Mouse (Mus musculus): Measurements from ENCODE around the gene Actr5. TPM values are rescaled to one million over a fixed set of nuclear protein-coding genes. Genes with fewer than 3 reads are reported as not detected.

Actr5 gene
- total and polyA plus RNA-seq, 3 experiments, result 17.0 to 20.8 TPM; not detected in 1

GRCm38 (mm10) chr2:158596803-158597202, 27.9 kb upstream of the Actr5 start:
- Histone ChIP-seq H3K27ac (ENCODE audit: control insufficient read depth, low read depth, low read length) (no peak overlapping the region), H3K4me3 (ENCODE audit: control insufficient read depth in 1 of 2, insufficient read depth in 1 of 2, low read depth in 2 of 2, low read length in 2 of 2) (no peak overlapping the region), H3K79me2 (ENCODE audit: control insufficient read depth, insufficient read depth, low read length, poor library complexity) (no peaks in the 10 kb centered on the region), H3K9me3 (replicated peaks; ENCODE audit: insufficient read depth, low read length) (no peaks in the 10 kb centered on the region), H3K27me3 (ENCODE audit: control insufficient read depth in 1 of 2, insufficient read depth in 2 of 2, low read length in 2 of 2) (no peaks in the 10 kb centered on the region), H3K36me3 (ENCODE audit: control insufficient read depth in 1 of 2, insufficient read depth in 2 of 2, low read length in 2 of 2) (no peaks in the 10 kb centered on the region; a peak in 1 of 4 replicates), H3K9ac (ENCODE audit: control insufficient read depth, low read depth, low read length, poor library complexity, severe bottlenecking) (no peak overlapping the region), H3K4me1 (ENCODE audit: control insufficient read depth in 1 of 2, insufficient read depth in 2 of 2, low read length in 2 of 2) (0 out of 4 replicates have a peak, but pooled peaks cover 0 to 4% of the 10 kb centered on the region in 2 experiments)
- DNase-seq (ENCODE audit: low read depth, low spot score), result peak; percentile 67
- TF ChIP-seq MAFK (IDR thresholded peaks at IDR 0.05; ENCODE audit: borderline replicate concordance, low read depth, low read length) (no peak), E2F4 (IDR thresholded peaks at IDR 0.05; ENCODE audit: borderline replicate concordance, low read depth, low read length) (no peak), ETS1 (IDR thresholded peaks at IDR 0.05; ENCODE audit: low read depth, low read length) (no peak), MYC (IDR thresholded peaks at IDR 0.05; ENCODE audit: low read depth, low read length) (no peak), MAZ (IDR thresholded peaks at IDR 0.05; ENCODE audit: low read depth, low read length) (no peak), MXI1 (IDR thresholded peaks at IDR 0.05; ENCODE audit: low read depth, low read length) (no peak), CHD1 (IDR thresholded peaks at IDR 0.05; ENCODE audit: low read depth, low read length) (no peak), SMC3 (IDR thresholded peaks at IDR 0.05; ENCODE audit: low read depth, low read length) (no peak), POLR2AphosphoS2 (IDR thresholded peaks at IDR 0.05; ENCODE audit: low read length) (no peak)

DNA sequence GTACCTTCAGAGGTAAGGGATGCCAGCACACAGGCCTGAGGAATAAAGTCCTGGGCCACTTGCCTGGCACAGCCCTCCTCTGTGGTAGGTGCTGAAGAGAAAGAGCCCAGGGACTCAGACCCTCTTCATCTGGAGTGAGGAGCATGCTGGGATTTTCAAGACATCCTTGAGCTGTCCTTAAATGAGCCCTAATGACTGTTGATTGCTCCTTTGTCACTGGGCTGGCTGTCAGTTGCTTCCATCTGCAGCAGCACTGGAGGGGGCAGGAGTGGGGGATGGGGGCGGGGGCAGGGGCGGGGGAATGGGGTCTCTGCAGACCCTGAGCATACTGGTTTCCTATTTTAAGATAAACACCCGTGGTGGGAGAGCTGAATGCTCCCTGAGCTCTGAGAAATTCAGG, 24.2 kb upstream of the Actr5 start:
- H3K27me3 ChIP-seq (ENCODE audit: control insufficient read depth in 1 of 2, insufficient read depth in 2 of 2, low read length in 2 of 2), result no peaks in the 10 kb centered on the region
- no peak for TF ChIP-seq SMC3 (IDR thresholded peaks at IDR 0.05; ENCODE audit: low read depth, low read length)
- no peak for TF ChIP-seq ZMIZ1 (IDR thresholded peaks at IDR 0.05; ENCODE audit: low read depth, low read length)
- H3K36me3 ChIP-seq (ENCODE audit: control insufficient read depth in 1 of 2, insufficient read depth in 2 of 2, low read length in 2 of 2), result peaks cover 0 to 5% of the 10 kb centered on the region in 2 experiments; a peak in 2 of 4 replicates
- H3K9me3 ChIP-seq (replicated peaks; ENCODE audit: insufficient read depth, low read length), result no peaks in the 10 kb centered on the region
- no peak for DNase-seq (ENCODE audit: low read depth, low spot score)
- H3K9ac ChIP-seq (ENCODE audit: control insufficient read depth, low read depth, low read length, poor library complexity, severe bottlenecking), result no peak overlapping the region
- no peaks in the 10 kb centered on the region for H3K79me2 ChIP-seq (ENCODE audit: control insufficient read depth, insufficient read depth, low read length, poor library complexity)
- H3K27ac ChIP-seq (ENCODE audit: control insufficient read depth, low read depth, low read length), result no peak overlapping the region
- H3K4me1 ChIP-seq (ENCODE audit: control insufficient read depth in 1 of 2, insufficient read depth in 2 of 2, low read length in 2 of 2), result peaks cover 0 to 4% of the 10 kb centered on the region in 2 experiments; a peak in 2 of 4 replicates
- H3K4me3 ChIP-seq (ENCODE audit: control insufficient read depth in 1 of 2, insufficient read depth in 1 of 2, low read depth in 2 of 2, low read length in 2 of 2), result no peak overlapping the region

DNA sequence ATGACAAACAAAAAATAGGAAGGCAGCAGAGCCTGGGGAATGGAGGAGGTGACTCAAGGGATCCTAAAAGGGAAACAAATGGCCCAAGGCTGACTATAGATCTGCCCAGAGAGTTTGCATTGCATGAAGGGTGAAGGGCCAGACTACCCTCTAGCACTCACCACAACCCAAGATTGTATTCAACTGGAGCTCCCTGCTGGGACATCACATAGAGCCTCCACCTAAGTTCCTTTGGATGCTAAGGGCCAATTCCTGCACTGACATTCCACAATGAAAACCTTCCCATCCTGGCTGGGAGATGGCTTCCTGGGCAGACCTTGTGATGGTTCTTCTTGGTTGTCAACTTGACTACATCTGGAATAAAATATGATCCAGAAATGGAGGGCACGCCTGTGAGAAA, 23.4 kb upstream of the Actr5 start:
- TF ChIP-seq MAFK (IDR thresholded peaks at IDR 0.05; ENCODE audit: borderline replicate concordance, low read depth, low read length) (no peak), USF1 (IDR thresholded peaks at IDR 0.05; ENCODE audit: low read depth, low read length) (no peak), GABPA (IDR thresholded peaks at IDR 0.05; ENCODE audit: low read depth, low read length) (no peak), ZKSCAN1 (IDR thresholded peaks at IDR 0.05; ENCODE audit: low read depth, low read length) (no peak), MYB (IDR thresholded peaks at IDR 0.05; ENCODE audit: low read depth, low read length) (no peak)
- H3K4me1 ChIP-seq (ENCODE audit: control insufficient read depth in 1 of 2, insufficient read depth in 2 of 2, low read length in 2 of 2), result peaks cover 0 to 12% of the 10 kb centered on the region in 2 experiments; a peak in 2 of 4 replicates
- H3K36me3 ChIP-seq (ENCODE audit: control insufficient read depth in 1 of 2, insufficient read depth in 2 of 2, low read length in 2 of 2), result peaks cover 0 to 9% of the 10 kb centered on the region in 2 experiments; a peak in 2 of 4 replicates
- H3K27ac ChIP-seq (ENCODE audit: control insufficient read depth, low read depth, low read length), result no peak overlapping the region
- H3K4me3 ChIP-seq (ENCODE audit: control insufficient read depth in 1 of 2, insufficient read depth in 1 of 2, low read depth in 2 of 2, low read length in 2 of 2), result no peak overlapping the region
- no peak for DNase-seq (ENCODE audit: low read depth, low spot score)
- H3K79me2 ChIP-seq (ENCODE audit: control insufficient read depth, insufficient read depth, low read length, poor library complexity), result no peaks in the 10 kb centered on the region
- H3K27me3 ChIP-seq (ENCODE audit: control insufficient read depth in 1 of 2, insufficient read depth in 2 of 2, low read length in 2 of 2), result no peaks in the 10 kb centered on the region
- no peaks in the 10 kb centered on the region for H3K9me3 ChIP-seq (replicated peaks; ENCODE audit: insufficient read depth, low read length)
- H3K9ac ChIP-seq (ENCODE audit: control insufficient read depth, low read depth, low read length, poor library complexity, severe bottlenecking), result no peak overlapping the region

Data from MEL (cell line).